Mouse (Mus musculus): ENCODE measurements at regions not wholly inside any gene's neighbourhood (a gene's known extent, or its start where the extent isn't known, plus 50 kb on each side); places are given as distances from the start of the nearest gene placed in this dataset.

DNA sequence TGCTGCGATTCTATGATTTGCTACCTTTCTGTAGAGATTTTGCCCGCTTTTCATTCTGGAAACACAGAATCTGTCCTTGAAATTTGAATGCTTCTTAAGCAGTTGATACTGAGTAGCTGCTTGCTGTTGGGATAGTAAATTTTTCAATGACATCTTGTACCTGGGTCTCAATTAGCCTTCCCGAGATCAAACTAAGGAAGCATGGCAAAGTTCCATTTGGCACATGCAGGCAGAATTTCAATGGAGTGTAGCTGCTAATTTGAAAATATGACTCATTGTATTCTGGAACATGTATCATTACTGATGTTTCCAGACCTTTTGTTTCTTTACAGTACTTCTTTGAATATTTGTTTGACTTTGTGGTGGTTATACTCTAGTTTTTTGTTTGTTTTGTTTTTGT is 245.9 kb upstream of the Ppfia2 start:
- TF ChIP-seq CTCF (IDR thresholded peaks at IDR 0.05; ENCODE audit: insufficient read depth, low read depth, low read length): no peak
- no peak for TF ChIP-seq POLR2A (IDR thresholded peaks at IDR 0.05; ENCODE audit: insufficient read depth, low read depth, low read length)
